Mouse (Mus musculus) retina, embryonic 14.5 days (tissue): ENCODE results near the gene Ank3.
A peak's percentile ranks its signal among the peaks of the same experiment; 100 is the strongest.

ENCODE experiments used
- DNase-seq: peaks from one replicate; pipeline ENCODE4 v3.0.0-alpha.2; 2015; ENCODE audit warnings: low spot score

The Ank3 gene

GRCm38 (mm10) chr10:69414888-69415287, 16.3 kb downstream of the Ank3 start:
- DNase-seq = no peak

- no peak for DNase-seq
Observed at GRCm38 (mm10) chr10:69418716-69419115, 20.1 kb downstream of the Ank3 start.

- DNase-seq = no peak
Observed at GRCm38 (mm10) chr10:69420306-69420705, 21.7 kb downstream of the Ank3 start.

GRCm38 (mm10) chr10:69424051-69424450, 25.5 kb downstream of the Ank3 start:
- no peak for DNase-seq

- no peak for DNase-seq
Observed at GRCm38 (mm10) chr10:69430138-69430537, 31.6 kb downstream of the Ank3 start.

- DNase-seq = no peak
Observed at GRCm38 (mm10) chr10:69431101-69431500, 32.5 kb downstream of the Ank3 start.

GRCm38 (mm10) chr10:69435213-69435612, 36.6 kb downstream of the Ank3 start:
- no peak for DNase-seq

GRCm38 (mm10) chr10:69439449-69439848, 40.9 kb downstream of the Ank3 start:
- DNase-seq = no peak

GRCm38 (mm10) chr10:69444546-69444945, 46.0 kb downstream of the Ank3 start:
- DNase-seq = no peak

GRCm38 (mm10) chr10:69445951-69446350, 47.4 kb downstream of the Ank3 start:
- DNase-seq = no peak

- DNase-seq = no peak
Observed at GRCm38 (mm10) chr10:69446566-69446965, 48.0 kb downstream of the Ank3 start.

- no peak for DNase-seq
Observed at GRCm38 (mm10) chr10:69447308-69447707, 48.7 kb downstream of the Ank3 start.

GRCm38 (mm10) chr10:69448174-69448573, 49.6 kb downstream of the Ank3 start:
- no peak for DNase-seq

GRCm38 (mm10) chr10:69451006-69451405, 52.4 kb downstream of the Ank3 start:
- no peak for DNase-seq

- peak; percentile 88 for DNase-seq
Observed at GRCm38 (mm10) chr10:69452180-69452977, 53.8 kb downstream of the Ank3 start.

- DNase-seq = no peak
Observed at GRCm38 (mm10) chr10:69453531-69453930, 55.0 kb downstream of the Ank3 start.

GRCm38 (mm10) chr10:69454480-69454879, 55.9 kb downstream of the Ank3 start:
- DNase-seq = no peak

GRCm38 (mm10) chr10:69464826-69465225, 66.3 kb downstream of the Ank3 start:
- no peak for DNase-seq

- peak; percentile 81 for DNase-seq
Observed at GRCm38 (mm10) chr10:69465558-69466200, 67.1 kb downstream of the Ank3 start.

GRCm38 (mm10) chr10:69466201-69466585, 67.6 kb downstream of the Ank3 start:
- peak; percentile 24 for DNase-seq

GRCm38 (mm10) chr10:69466586-69466985, 68.0 kb downstream of the Ank3 start:
- DNase-seq = peak; percentile 27

GRCm38 (mm10) chr10:69467182-69467581, 68.6 kb downstream of the Ank3 start:
- DNase-seq = no peak

- DNase-seq = peak; percentile 79
Observed at GRCm38 (mm10) chr10:69471841-69472240, 73.3 kb downstream of the Ank3 start.

GRCm38 (mm10) chr10:69476871-69477270, 78.3 kb downstream of the Ank3 start:
- no peak for DNase-seq
